Mouse (Mus musculus): ENCODE measurements around the gene Ddx19b. TPM values are rescaled to one million over a fixed set of nuclear protein-coding genes. Genes with fewer than 3 reads are reported as not detected.

Ddx19b gene
- total and polyA plus RNA-seq, 3 experiments: 12.6 to 14.4 (median 13.5) TPM

- TF ChIP-seq GABPA (IDR thresholded peaks at IDR 0.05; ENCODE audit: insufficient replicate concordance, low read depth, low read length) (no peak), POLR2A (IDR thresholded peaks at IDR 0.05; ENCODE audit: low read depth, low read length) (peak; percentile 90), NELFE (IDR thresholded peaks at IDR 0.05; ENCODE audit: low read depth, low read length) (peak; percentile 81), ZKSCAN1 (IDR thresholded peaks at IDR 0.05; ENCODE audit: borderline replicate concordance, low read depth, low read length) (no peak), SMC3 (IDR thresholded peaks at IDR 0.05; ENCODE audit: low read depth, low read length) (no peak), ELF1 (IDR thresholded peaks at IDR 0.05; ENCODE audit: low read depth, low read length) (peak; percentile 82), JUND (conservative IDR thresholded peaks at IDR 0.05; ENCODE audit: low read depth, low read length) (no peak), CHD2 (IDR thresholded peaks at IDR 0.05; ENCODE audit: low read length) (no peak), POLR2AphosphoS2 (IDR thresholded peaks at IDR 0.05; ENCODE audit: low read depth, low read length) (peak; percentile 89), SIN3A (IDR thresholded peaks at IDR 0.05; ENCODE audit: low read length) (peak; percentile 84; the same call in 1 of the 2 replicates), MEF2A (IDR thresholded peaks at IDR 0.05; ENCODE audit: borderline replicate concordance, low read depth, low read length) (peak; percentile 58; the same call in 1 of the 2 replicates), TBP (conservative IDR thresholded peaks at IDR 0.05; ENCODE audit: low read depth, low read length) (peak; percentile 99), HCFC1 (IDR thresholded peaks at IDR 0.05; ENCODE audit: low read depth, low read length) (peak; percentile 87), USF1 (IDR thresholded peaks at IDR 0.05; ENCODE audit: low read depth, low read length) (no peak), CHD1 (IDR thresholded peaks at IDR 0.05; ENCODE audit: low read depth, low read length) (no peak), CTCF (conservative IDR thresholded peaks at IDR 0.05 in 1 of 2, IDR thresholded peaks at IDR 0.05 in 1 of 2; ENCODE audit: low read depth in 2 of 2, low read length in 2 of 2) (peak in 1 of 2 experiments; percentile 59; a peak in 2 of 4 replicates), MAFK (IDR thresholded peaks at IDR 0.05; ENCODE audit: insufficient replicate concordance, low read length) (no peak), TCF12 (IDR thresholded peaks at IDR 0.05; ENCODE audit: low read depth, low read length) (peak; percentile 84), RAD21 (IDR thresholded peaks at IDR 0.05; ENCODE audit: low read depth, low read length) (no peak; the same call in 1 of the 2 replicates)
Measured at GRCm38 (mm10) chr8:110997547-110998531, 33.7 kb downstream of the Ddx19b start, which contains the start of gene Ddx19a (continued).

GRCm38 (mm10) chr8:110996641-110997430 lies 34.7 kb downstream of the Ddx19b start:
- H3K4me3 ChIP-seq (replicated peaks in 1 of 3; ENCODE audit: low read depth in 2 of 3, low read length in 2 of 3, poor library complexity in 1 of 3): peak overlapping the region; percentile 86 to 93 (median 93)
- in situ Hi-C loops (cut with MboI; ENCODE audit: low pct_ligation_motif_present, low pct_unique_long_range_greater_than_20kb, low sequenced_read_pairs): no loop called here
- H3K4me2 ChIP-seq (ENCODE audit: insufficient read depth, low read depth, poor library complexity, severe bottlenecking): peak overlapping the region; percentile 94
- H3K27me3 ChIP-seq (replicated peaks): no peaks in the 10 kb centered on the region
- H3K36me3 ChIP-seq (replicated peaks in 1 of 2; ENCODE audit: control insufficient read depth in 1 of 2, insufficient read depth in 1 of 2, low read length in 1 of 2): peaks cover 14 to 42% of the 10 kb centered on the region in 2 experiments
- H3K9ac ChIP-seq (ENCODE audit: insufficient read depth, low read depth): peak overlapping the region; percentile 81
- no peak overlapping the region for H3K27ac ChIP-seq (ENCODE audit: insufficient read depth, low read depth)
- H3K79me2 ChIP-seq (replicated peaks; ENCODE audit: control insufficient read depth, extremely low read depth, insufficient read depth, poor library complexity, severe bottlenecking): peaks cover 53% of the 10 kb centered on the region
- no peak for DNase-seq (ENCODE audit: extremely low read depth)
- dilution Hi-C loops (cut with MboI; ENCODE audit: extremely low pct_ligation_motif_present, extremely low pct_unique_long_range_greater_than_20kb, low sequenced_read_pairs): no loop called here
- no peaks in the 10 kb centered on the region for H3K9me3 ChIP-seq (replicated peaks; ENCODE audit: low read length)
- H3K4me1 ChIP-seq (ENCODE audit: control insufficient read depth in 1 of 2, insufficient read depth in 2 of 2): peaks cover 2 to 30% of the 10 kb centered on the region in 2 experiments; a peak in 2 of 4 replicates
- TF ChIP-seq USF1 (IDR thresholded peaks at IDR 0.05; ENCODE audit: low read depth, low read length) (no peak), ELF1 (IDR thresholded peaks at IDR 0.05; ENCODE audit: low read depth, low read length) (no peak), E2F4 (IDR thresholded peaks at IDR 0.05; ENCODE audit: insufficient replicate concordance, low read depth, low read length) (no peak), CHD1 (IDR thresholded peaks at IDR 0.05; ENCODE audit: low read depth, low read length) (no peak), CTCF (conservative IDR thresholded peaks at IDR 0.05 in 1 of 2, IDR thresholded peaks at IDR 0.05 in 1 of 2; ENCODE audit: low read depth in 2 of 2, low read length in 2 of 2) (no peak), NELFE (IDR thresholded peaks at IDR 0.05; ENCODE audit: low read depth, low read length) (no peak), ETS1 (conservative IDR thresholded peaks at IDR 0.05; ENCODE audit: low read depth, low read length) (no peak), HCFC1 (IDR thresholded peaks at IDR 0.05; ENCODE audit: low read depth, low read length) (no peak), RAD21 (IDR thresholded peaks at IDR 0.05; ENCODE audit: low read depth, low read length) (no peak), SIN3A (IDR thresholded peaks at IDR 0.05; ENCODE audit: low read length) (no peak), TBP (conservative IDR thresholded peaks at IDR 0.05; ENCODE audit: low read depth, low read length) (no peak), GABPA (IDR thresholded peaks at IDR 0.05; ENCODE audit: insufficient replicate concordance, low read depth, low read length) (no peak), MAZ (IDR thresholded peaks at IDR 0.05; ENCODE audit: low read depth, low read length) (no peak), RCOR1 (conservative IDR thresholded peaks at IDR 0.05; ENCODE audit: low read depth, low read length) (no peak), MYC (IDR thresholded peaks at IDR 0.05; ENCODE audit: low read depth, low read length) (no peak), NRF1 (IDR thresholded peaks at IDR 0.05; ENCODE audit: low read depth, low read length) (no peak), MEF2A (IDR thresholded peaks at IDR 0.05; ENCODE audit: borderline replicate concordance, low read depth, low read length) (no peak), ZNF384 (IDR thresholded peaks at IDR 0.05; ENCODE audit: low read depth, low read length) (no peak), TCF12 (IDR thresholded peaks at IDR 0.05; ENCODE audit: low read depth, low read length) (no peak), IRF4 (IDR thresholded peaks at IDR 0.05; ENCODE audit: low read depth, low read length) (no peak)

Measured in CH12.LX (cell line).